Mouse (Mus musculus) bone marrow, adult 2 months (tissue): Measurements from ENCODE around the gene Ccr3. TPM values are rescaled to one million over a fixed set of nuclear protein-coding genes. Genes with fewer than 3 reads are reported as not detected.
"Not testable (repeated sequence)": the region's sequence is repeated elsewhere in the genome, so short reads cannot be mapped to it uniquely, and the experiment has no call there.

Experiments used
- H3K27ac ChIP-seq: fragments of 200-500 bp; 2 replicates; pipeline ENCODE4 v1.5.1; 2012; ENCODE audit warnings: low read depth, mild to moderate bottlenecking, control low read depth, inconsistent platforms, low read length; ENCODE audit not compliant: control insufficient read depth, poor library complexity, insufficient read depth
- H3K4me1 ChIP-seq: fragments of 200-500 bp; 2 replicates; pipeline ENCODE4 v1.6.1; 2011; ENCODE audit warnings: low read length; ENCODE audit not compliant: control insufficient read depth, insufficient read depth
- H3K4me3 ChIP-seq: fragments of 200-500 bp; replicated peaks from 2 replicates; pipeline ENCODE3; 2011; ENCODE audit warnings: mild to moderate bottlenecking, low read depth, low read length, control low read depth; ENCODE audit not compliant: control insufficient read depth
- CTCF ChIP-seq: fragments of 200-500 bp; IDR thresholded peaks from 2 replicates; pipeline ENCODE4 v1.5.1; 2011; ENCODE audit warnings: low read length, control low read depth; ENCODE audit not compliant: control insufficient read depth, insufficient read depth
- POLR2A ChIP-seq: fragments of 200-500 bp; IDR thresholded peaks from 2 replicates; pipeline ENCODE4 v1.6.1; 2011; ENCODE audit warnings: low read depth, mild to moderate bottlenecking, control low read depth, low read length, borderline replicate concordance; ENCODE audit not compliant: control insufficient read depth
- WGBS: fragments of 180-500 bp; shearing (Covaris S2); methylation state at CpG from one replicate; pipeline ENCODE4 v1.1.7; 2018; 5-methylcytosine and 5-hydroxymethylcytosine counted together
- polyA plus RNA-seq: library from polyadenylated mRNA; stranded (reverse); fragments of >200 nt; gene quantifications from 2 replicates; pipeline ENCODE4 v1.2.4, GENCODE M21; 2011; ENCODE audit warnings: low replicate concordance; ENCODE audit not compliant: missing spikeins, insufficient read depth, insufficient read length

Gene Ccr3
- polyA plus RNA-seq, 1 experiment, result 10.1 TPM

- Histone ChIP-seq H3K4me1 (no peaks in the 10 kb centered on the region; the same call in 1 of the 2 replicates), H3K27ac (no peak overlapping the region), H3K4me3 (no peak overlapping the region)
- no peak for TF ChIP-seq POLR2A
- no peak for TF ChIP-seq CTCF
Observed at GRCm38 (mm10) chr9:124066572-124067103, 44.9 kb downstream of the Ccr3 start.

GRCm38 (mm10) chr9:124068098-124069058 is 46.6 kb downstream of the Ccr3 start:
- WGBS, result 0% methylated on average over 2 of the region's 2 CpGs
- Histone ChIP-seq H3K4me1 (no peaks in the 10 kb centered on the region; the same call in 1 of the 2 replicates), H3K4me3 (no peak overlapping the region), H3K27ac (peak overlapping the region; percentile 59; the same call in 1 of the 2 replicates)
- TF ChIP-seq POLR2A, result no peak
- TF ChIP-seq CTCF, result no peak

GRCm38 (mm10) chr9:124071506-124071905 is 49.7 kb downstream of the Ccr3 start:
- Histone ChIP-seq H3K4me3 (no peak overlapping the region), H3K27ac (no peak overlapping the region), H3K4me1 (no peaks in the 10 kb centered on the region; the same call in 1 of the 2 replicates)
- 71% methylated on average over 1 of the region's 1 CpGs for WGBS
- no peak for TF ChIP-seq POLR2A
- no peak for TF ChIP-seq CTCF

- Histone ChIP-seq H3K4me1 (no peaks in the 10 kb centered on the region), H3K27ac (no peak overlapping the region), H3K4me3 (no peak overlapping the region)
- 61% methylated on average over 4 of the region's 4 CpGs for WGBS
- TF ChIP-seq CTCF (no peak), POLR2A (no peak)
Observed at GRCm38 (mm10) chr9:124079803-124080202, 58.0 kb downstream of the Ccr3 start.

- 70% methylated on average over 13 of the region's 13 CpGs for WGBS
- not testable (repeated sequence) for H3K27ac ChIP-seq, H3K4me3 ChIP-seq, H3K4me1 ChIP-seq
Observed at GRCm38 (mm10) chr9:124080471-124080870, 58.7 kb downstream of the Ccr3 start.

Other genes starting within 250 kb of the Ccr3 start
- gene Cxcr6, start 215.5 kb upstream of the Ccr3 start, polyA plus RNA-seq, result not detected in 2 replicates
- gene Fyco1, start 170.1 kb upstream of the Ccr3 start, polyA plus RNA-seq, result 5.2 and 12.2 TPM in 2 replicates
- not detected in 2 replicates for gene Xcr1, start 159.9 kb upstream of the Ccr3 start, polyA plus RNA-seq
- gene Ccr1, start 53.3 kb upstream of the Ccr3 start, polyA plus RNA-seq, result 4.8 and 12.0 TPM in 2 replicates
- gene Ccr1l1, start 43.6 kb upstream of the Ccr3 start, polyA plus RNA-seq, result not detected in 2 replicates
- gene Ccr2, start 80.0 kb downstream of the Ccr3 start, polyA plus RNA-seq, result 10.1 and 21.5 TPM in 2 replicates
- gene Ccr5, start 99.6 kb downstream of the Ccr3 start, polyA plus RNA-seq, result 0.77 TPM in 1 of 2 replicates, not detected in the other